9 mouse cellular contexts compared by ENCODE assay signal in genomic region chr7:80011470-80011869, GRCm38 (mm10). TPM values are rescaled to one million over a fixed set of nuclear protein-coding genes. Genes with fewer than 3 reads are reported as not detected.
DNase-seq lines count a peak whose midpoint lies in the region; ATAC-seq and TF ChIP-seq lines count a peak whose summit lies in the region.
"Had no signal": no experiment of that assay in that cellular context is flagged by ENCODE, and none has a peak within 500 bp of the region (broad histone marks: within the 10 kb centered on the region; RNA-seq: fewer than 3 reads in every experiment).

No protein-coding gene starts in this region.

- 35% methylated on average over 2 of the region's 2 CpGs for WGBS in liver, embryonic 11.5 days
- WGBS in macrophage (ENCODE audit: missing documents), result 6% methylated on average over 2 of the region's 2 CpGs

- ATAC-seq in liver, embryonic 11.5 days (replicated peaks; ENCODE audit: low FRiP score), result no peak

- TF ChIP-seq POLR2A in brain, embryonic 14.5 days (IDR thresholded peaks at IDR 0.05; ENCODE audit: borderline replicate concordance, extremely low read depth, insufficient read depth, insufficient read length, poor library complexity, severe bottlenecking), result no peak

- H3K9me3 ChIP-seq in liver, embryonic 11.5 days (ENCODE audit: control insufficient read depth, low read length), result no peaks in the 10 kb centered on the region
- H3K9me3 ChIP-seq: hindbrain, embryonic 15.5 days had no signal

- no peak overlapping the region for H3K27ac ChIP-seq in liver, embryonic 11.5 days (ENCODE audit: low read depth, low read length)
- H3K27ac ChIP-seq in macrophage, result peak overlapping the region; percentile 33; the same call in 1 of the 2 replicates
- H3K27ac ChIP-seq: hindbrain, embryonic 15.5 days had no signal

- peak; percentile 44; the same call in 1 of the 2 replicates for TF ChIP-seq CTCF in brain, embryonic 14.5 days (IDR thresholded peaks at IDR 0.05; ENCODE audit: borderline replicate concordance, extremely low read depth, insufficient read depth, insufficient read length)

- no peak overlapping the region for H3K4me3 ChIP-seq in liver, embryonic 11.5 days (ENCODE audit: low read depth, low read length)
- H3K4me3 ChIP-seq in macrophage (ENCODE audit: inconsistent target), result no peak overlapping the region
- H3K4me3 ChIP-seq: hindbrain, embryonic 15.5 days had no signal

- no peaks in the 10 kb centered on the region; the same call in 1 of the 2 replicates for H3K4me1 ChIP-seq in liver, embryonic 11.5 days (replicated peaks; ENCODE audit: control insufficient read depth, insufficient read depth, low read length)
- H3K4me1 ChIP-seq: hindbrain, embryonic 15.5 days had no signal

- no peak overlapping the region for H3K4me2 ChIP-seq in liver, embryonic 11.5 days
- H3K4me2 ChIP-seq: hindbrain, embryonic 15.5 days had no signal

- no peaks in the 10 kb centered on the region for H3K36me3 ChIP-seq in liver, embryonic 11.5 days (ENCODE audit: control insufficient read depth, insufficient read depth, low read length)
- H3K36me3 ChIP-seq in macrophage (ENCODE audit: inconsistent target), result no peaks in the 10 kb centered on the region
- H3K36me3 ChIP-seq: hindbrain, embryonic 15.5 days had no signal

- H3K27me3 ChIP-seq in liver, embryonic 11.5 days (replicated peaks; ENCODE audit: control insufficient read depth, insufficient read depth, low read length), result no peaks in the 10 kb centered on the region
- H3K27me3 ChIP-seq: hindbrain, embryonic 15.5 days had no signal

- H3K9ac ChIP-seq in liver, embryonic 11.5 days (ENCODE audit: low read depth, low read length), result no peak overlapping the region
- H3K9ac ChIP-seq: hindbrain, embryonic 15.5 days had no signal

- DNase-seq in cerebellum, postnatal 14 days, result peak; percentile 59 to 80
- no peak for DNase-seq in cerebellum, adult 9-11 months
- peak; percentile 67 for DNase-seq in liver
- no peak for DNase-seq in liver, embryonic 11.5 days (ENCODE audit: low spot score)
- peak; percentile 51 for DNase-seq in brain, embryonic 14.5 days (ENCODE audit: low read depth)
- peak; percentile 51 to 54 for DNase-seq in thymus, postnatal 36 days
- no peak for DNase-seq in layer of hippocampus, postnatal 14 days (ENCODE audit: low spot score in 2 of 2)

- H3K79me2 ChIP-seq in macrophage (ENCODE audit: inconsistent target), result peaks cover 6% of the 10 kb centered on the region; the same call in 1 of the 2 replicates

RNA-seq across cellular contexts. Expression of gene Zfp710, which starts 13.1 kb away (rescaled TPM):
- 10.8 and 11.8 TPM in 2 replicates for polyA plus RNA-seq in liver, embryonic 11.5 days (2014; fragmentation: Nextera tagmentation; extraction: Ambion mirVana)
- polyA plus RNA-seq in brain, embryonic 14.5 days (2012; rRNA removed), result 34.8 and 36.1 TPM in 2 replicates
- total RNA-seq in macrophage (2018; cell fraction: chromatin; rRNA removed), result 100 to 1,000 TPM in 9 of 26 experiments, 10 to 100 TPM in 17; 10.9 to 127 (median 87.0) TPM
- total RNA-seq in macrophage (2018; cell fraction: cytosol; rRNA removed), result 10 to 100 TPM; 18.9 to 85.9 (median 65.4) TPM
- total RNA-seq in macrophage (2018; cell fraction: nucleus; rRNA removed), result 100 to 1,000 TPM in 9 of 26 experiments, 10 to 100 TPM in 17; 15.7 to 151 (median 83.9) TPM
- 33.7 to 69.0 TPM (median 50.1 TPM) in 3 replicates for polyA plus RNA-seq in macrophage (2018)
- 10 to 100 TPM; 17.5 to 18.0 TPM for total RNA-seq in layer of hippocampus, postnatal 14 days (2021)

Comparison
In these comparisons a context has a peak if more than half of its experiments do, and no peak if none do; other contexts are left out.
1. DNase-seq: peak in cerebellum, postnatal 14 days (2 of 2), liver (single experiment), brain, embryonic 14.5 days (single experiment) and thymus, postnatal 36 days (2 of 2); none in cerebellum, adult 9-11 months (single experiment), liver, embryonic 11.5 days (single experiment) and layer of hippocampus, postnatal 14 days (0 of 2).